Mouse (Mus musculus): Measurements from ENCODE around the gene Hs1bp3.
A peak's percentile ranks its signal among the peaks of the same experiment; 100 is the strongest.

The Hs1bp3 gene

DNA sequence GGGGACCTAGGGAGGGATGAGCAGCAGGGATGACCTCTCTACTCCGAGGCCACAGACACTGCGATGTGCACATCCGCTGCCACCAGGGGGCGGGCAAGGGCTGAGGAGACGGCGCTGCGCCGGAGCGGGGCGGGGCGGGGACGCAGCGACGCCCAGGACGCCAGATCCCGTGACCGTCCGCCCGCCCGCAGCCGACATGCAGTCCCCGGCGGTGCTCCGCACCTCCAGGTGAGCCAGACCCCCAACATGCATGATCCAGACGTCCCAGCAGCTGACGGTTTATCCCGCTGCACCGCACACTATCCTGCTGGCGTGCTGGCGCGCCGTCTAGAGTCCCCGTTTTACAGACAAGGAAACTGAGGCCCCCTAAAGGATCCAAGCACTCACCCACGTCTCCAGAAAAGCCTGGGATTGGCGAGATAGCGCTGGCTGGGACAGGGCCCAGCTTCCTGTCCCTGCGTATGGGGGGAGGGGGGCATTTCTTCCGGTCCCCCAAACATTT is at the start of gene Hs1bp3:
Gene Hs1bp3, plus strand, starts transcription at position 163 of the 502 bp plus-strand sequence.
- peak; percentile 91 for DNase-seq

DNA sequence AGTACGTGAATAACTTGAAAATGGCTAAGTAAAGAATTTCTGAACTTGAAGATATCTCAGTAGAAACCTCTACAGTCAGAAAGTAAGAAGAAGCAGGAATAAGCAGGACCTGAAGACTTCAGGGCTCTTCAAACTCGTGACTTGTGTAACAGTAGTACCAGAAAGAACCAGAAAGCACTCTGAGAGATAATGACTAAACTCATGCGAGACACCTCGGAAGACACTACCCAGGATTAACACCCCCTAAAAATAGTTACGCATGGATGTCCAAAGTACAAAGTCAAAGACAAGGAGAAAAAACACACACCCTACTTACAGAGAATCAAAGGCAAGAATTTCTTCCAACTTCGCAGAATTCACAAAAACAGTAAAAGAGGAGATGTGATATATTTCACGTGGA is 46.9 kb upstream of the Hs1bp3 start:
- no peak for DNase-seq

DNA sequence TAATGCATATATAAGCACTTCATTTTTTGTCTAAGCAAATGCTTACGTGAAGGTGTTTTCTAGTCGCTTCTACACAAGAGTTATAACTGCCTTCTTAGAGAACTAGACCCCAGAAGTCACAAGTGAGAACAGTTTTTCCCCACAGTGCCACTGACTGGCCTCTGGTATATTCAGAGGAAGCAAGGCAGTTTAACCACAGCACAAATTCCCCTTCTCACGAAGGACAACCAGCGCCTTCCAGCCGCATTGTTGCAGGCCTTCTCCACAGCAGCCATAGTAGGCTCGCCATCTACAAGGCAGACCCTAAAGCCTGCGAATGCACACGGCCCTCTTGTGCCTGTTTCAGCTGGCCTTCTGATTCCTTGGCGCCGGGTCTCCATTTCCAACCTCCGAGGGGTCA is 43.6 kb upstream of the Hs1bp3 start:
- no peak for DNase-seq

DNA sequence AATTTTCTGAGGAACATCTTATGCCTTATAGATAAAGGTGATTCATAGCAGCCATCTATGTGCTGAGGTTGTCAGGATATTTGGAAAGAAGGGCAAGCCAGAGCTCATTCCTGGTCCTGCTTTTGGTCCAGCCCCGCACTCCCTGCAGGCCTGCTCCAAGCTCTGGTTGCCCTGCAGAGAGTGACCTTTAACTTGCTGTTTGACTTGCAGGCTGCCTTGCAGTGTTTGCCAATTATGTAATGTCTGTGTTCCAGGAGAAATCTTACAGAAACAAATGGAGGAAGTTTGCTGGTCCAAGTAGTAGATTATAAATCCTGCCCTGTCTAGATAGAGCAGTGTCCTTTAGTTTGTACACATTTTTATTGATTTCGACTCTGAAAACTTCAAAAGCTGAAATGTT is 41.8 kb upstream of the Hs1bp3 start:
- no peak for DNase-seq

DNA sequence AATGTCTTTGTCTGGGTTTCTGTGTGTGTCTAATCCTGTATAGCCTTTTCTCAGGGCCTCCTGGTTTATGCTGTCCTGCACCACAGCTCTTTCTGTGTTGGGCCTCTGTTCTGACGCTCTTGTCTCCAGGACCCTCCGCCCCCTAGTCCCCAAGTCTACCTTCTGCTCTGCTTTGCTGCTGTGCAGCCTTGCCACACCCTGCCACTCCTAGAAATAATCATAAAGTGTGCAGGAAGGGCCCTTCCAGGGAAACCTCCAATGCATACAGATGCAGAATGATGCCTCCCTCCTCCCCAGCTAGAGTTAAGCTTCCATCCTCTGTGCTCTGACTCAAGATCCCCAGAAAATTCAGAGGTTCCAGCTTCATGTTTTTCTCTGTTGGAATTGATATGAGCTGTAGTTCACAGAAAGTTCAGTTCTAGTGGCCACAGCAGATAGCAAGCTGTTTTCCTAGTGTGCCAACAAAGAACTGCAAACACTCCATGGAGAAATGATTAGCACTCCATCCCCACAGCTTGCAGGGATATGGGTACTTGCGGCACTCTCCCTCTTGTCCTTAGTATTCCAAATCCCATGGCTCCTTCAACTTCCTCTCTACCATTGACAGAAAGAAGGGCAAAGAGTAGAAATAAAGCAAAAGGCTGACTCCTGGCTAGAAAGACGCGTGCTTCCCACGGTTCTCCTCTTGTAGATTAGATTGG is 39.6 kb upstream of the Hs1bp3 start:
- DNase-seq = no peak

DNA sequence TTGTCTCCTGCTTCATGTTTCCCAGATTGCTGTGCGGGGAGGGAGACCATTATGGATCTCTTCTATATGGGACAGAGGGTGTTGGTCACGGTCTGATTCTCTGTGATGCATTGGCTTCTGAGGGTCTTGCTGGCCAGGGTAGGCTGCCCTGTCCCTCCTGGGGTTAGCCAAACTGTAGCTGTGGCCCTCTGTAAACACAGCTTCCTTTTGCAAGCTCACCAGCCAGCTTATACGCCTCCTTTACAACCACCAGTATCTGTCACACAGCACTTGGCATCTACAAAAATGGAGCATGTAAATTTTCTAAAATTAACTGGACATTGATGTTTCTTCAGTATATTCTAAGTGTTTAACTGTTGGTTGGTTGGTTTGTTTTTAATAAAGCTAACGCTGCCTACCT is 37.8 kb upstream of the Hs1bp3 start:
- DNase-seq = no peak

DNA sequence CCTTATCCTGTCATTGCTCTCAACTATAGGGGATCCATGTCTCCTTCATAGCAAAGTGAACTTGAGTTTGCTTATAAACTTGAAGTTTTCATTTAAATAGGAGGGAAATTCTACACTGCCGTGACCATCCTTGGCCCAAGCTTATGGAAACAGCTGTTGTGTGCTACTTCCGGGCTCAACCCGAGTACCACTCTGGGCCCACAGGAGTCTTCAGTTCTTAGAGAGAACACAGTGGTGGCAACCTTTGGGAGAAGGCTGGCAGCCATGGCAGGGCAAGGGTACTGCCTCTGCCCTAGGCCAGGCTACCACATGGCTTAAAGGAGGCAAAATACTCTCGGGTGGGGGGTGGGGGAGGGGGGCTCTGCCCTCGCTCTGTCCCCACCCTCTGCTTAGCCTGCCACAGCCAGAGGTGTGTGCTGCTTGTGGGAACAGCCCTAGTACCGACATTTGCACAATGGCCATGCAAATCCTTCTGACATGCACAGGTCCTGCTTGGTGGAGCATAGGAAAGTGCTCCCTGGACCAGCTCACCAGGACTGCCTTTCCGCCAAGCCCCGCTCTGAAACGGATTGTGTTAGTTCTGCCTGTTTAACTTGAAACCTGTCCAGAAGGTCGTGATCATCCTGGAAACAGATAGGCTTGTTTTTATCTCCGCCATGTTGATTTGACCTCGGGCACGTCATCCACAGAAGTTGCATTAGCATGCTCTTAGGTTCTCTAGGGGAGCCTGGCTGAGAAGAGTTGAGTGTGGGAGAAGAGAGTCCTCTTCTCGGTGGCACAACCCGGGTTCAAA is 31.8 kb upstream of the Hs1bp3 start:
- DNase-seq = no peak

DNA sequence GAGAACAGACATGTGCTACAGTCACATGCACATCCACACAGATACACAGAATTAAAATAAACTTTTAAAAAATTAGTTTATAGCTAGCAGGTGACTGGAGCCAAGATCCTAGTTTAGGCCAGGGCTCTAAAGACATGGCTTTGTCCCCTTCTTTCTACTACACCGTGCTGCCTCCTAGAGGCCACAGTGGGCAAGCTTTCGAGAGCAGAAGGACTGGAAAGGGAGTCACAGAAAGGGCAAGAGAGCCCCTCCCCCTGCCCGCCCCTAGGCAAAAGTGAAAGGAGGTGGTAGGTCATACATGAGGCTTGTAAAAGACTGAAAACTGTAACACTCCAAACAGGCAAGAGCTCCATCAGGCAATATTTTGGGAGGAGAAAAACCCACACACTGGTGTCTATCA is 25.3 kb upstream of the Hs1bp3 start:
- peak; percentile 32 for DNase-seq

DNA sequence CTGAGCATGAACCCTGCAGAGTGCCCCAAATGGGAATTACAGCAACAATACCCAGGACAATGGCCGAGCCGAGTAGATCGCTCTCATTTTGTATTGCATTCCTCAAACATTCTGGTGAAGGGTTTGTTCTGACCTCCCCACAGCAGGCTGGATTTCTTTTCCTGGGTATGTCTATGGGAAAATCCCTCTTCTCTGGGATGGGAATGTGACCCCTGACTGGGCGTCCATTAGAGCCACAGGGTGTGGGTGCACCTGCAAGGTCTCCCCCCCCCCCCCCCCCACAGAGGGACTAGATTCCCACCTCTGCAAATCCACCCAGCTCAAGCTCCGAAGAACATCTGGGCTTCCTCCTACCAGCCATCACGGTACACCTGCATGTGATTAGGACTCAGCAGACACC is 24.1 kb upstream of the Hs1bp3 start:
- DNase-seq = no peak

DNA sequence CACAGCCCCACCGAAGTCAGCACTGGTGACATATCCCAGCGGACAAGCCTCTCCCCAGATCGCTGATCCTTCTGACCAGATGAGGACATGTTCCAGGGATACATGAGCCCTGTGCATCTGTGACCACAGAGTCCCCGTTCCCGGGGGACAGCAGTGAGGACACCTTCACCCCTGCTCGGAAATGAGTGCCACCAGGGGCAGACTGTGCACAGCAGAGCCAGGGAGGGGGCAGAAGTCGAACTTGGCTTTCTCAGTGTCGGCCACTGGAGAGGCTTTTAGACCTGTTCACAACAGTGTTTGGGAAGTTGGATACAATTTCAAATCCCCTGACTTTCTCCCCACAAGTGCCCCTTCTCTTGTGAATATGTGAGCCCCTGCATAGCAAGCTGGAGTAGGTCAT is 23.7 kb upstream of the Hs1bp3 start:
- DNase-seq = no peak

DNA sequence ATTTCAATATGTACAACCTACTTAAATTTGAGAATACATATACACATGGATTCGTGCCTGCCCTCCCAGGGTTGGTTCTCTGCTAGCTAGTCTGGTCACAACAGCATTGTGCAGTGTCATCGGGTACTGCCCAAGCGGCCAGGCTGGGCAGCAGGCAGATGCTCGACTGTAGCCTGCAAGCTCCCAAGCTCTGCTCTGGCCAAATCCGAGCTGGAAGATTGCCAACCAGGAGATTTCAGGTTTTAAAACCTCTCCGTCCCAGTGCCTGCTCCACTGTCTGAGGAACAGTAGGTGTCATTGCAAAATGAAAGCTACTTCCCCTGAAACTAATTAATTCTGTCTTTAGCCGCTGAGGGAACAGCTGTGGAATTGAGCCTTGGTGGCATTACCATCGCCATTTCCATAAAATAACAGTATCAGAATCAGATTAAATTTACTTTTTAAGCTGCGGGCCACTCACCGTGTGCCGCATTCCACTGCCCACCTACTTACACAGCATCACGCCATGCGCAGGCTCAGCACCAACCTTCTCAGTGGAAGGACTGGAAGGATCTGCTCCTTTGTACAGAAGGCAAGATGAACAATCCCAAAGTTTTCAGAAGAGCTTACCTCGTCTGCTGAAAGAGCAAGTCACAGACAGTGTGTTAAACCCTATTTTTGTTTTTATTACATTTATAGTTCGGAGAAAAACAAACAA is 21.9 kb upstream of the Hs1bp3 start:
- no peak for DNase-seq

DNA sequence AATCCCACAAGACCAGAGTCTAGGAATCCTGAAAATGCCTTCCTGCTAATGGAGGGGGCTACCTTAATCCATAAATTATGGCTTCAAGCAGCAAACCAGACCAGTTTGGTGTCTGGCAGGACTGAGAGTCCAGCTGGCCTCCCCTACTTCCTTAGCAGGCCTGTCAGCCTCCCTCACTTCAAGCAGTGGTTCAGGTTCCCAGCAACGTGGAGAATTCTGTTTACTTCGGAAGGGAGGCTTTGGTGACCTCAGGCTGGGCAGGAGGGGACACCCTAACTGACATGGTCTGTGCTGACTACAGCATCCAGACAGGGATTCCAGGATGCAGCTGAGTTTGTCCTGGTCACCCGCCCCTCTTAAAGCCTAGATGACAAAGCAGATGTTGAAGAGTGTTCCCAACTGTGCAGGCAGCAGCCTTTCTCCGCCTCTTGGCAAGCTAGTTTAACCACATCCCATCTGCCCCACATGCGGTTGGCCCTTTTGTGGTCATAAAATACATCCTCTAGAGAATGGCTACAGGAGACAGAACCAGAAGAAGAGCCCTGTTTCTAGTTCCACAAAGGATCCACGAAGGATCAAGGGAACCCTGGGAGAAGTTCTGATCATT is 17.8 kb upstream of the Hs1bp3 start:
- DNase-seq = peak; percentile 54

DNA sequence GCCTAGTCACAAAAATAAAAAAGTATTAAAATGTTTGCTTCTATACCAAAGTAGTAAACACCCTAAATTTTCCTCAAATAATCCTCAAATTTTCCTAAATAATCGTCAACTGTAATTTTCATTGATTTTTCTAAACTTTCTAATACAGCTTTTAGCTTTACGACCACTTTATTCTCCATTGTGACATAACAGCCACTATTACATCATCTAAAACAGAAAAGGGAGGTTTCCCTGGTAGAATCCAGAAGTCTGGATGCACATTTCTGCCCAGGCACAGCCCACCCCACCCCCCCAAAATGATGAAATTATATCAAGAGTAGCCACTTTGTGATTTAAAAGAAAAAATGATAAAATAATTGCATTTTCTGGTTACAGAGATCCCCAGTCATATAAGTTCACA is 17.1 kb upstream of the Hs1bp3 start:
- no peak for DNase-seq

DNA sequence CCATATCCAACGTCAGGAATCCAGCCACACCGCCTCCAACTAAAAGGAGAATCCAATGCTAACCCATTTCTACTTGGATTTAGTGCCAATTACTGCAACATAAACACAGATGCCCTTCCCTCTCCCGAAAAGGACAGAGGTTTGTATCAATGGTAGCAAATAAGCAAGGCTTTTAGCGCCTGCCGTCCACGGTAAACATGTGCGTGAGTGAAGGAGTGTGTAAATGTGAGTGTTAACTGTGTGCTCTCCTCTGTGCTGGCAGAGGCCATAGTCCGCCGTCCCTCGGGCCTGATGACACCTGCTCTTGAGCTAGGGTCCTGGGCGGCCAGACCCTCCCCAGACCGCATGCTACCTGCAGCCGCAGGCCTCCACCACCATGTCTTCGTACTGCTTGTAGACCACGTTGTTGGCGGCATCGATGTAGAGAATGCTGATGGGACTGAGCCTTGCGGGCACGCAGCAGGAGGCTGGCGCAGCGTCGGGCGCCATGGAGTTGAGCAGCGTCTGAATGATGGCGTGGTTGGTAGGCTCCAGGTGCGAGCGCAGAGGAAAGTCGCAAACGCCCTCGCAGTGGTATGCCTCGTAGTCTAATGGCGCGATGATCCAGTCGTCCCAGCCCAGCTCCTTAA is 15.5 kb upstream of the Hs1bp3 start:
- DNase-seq = no peak

DNA sequence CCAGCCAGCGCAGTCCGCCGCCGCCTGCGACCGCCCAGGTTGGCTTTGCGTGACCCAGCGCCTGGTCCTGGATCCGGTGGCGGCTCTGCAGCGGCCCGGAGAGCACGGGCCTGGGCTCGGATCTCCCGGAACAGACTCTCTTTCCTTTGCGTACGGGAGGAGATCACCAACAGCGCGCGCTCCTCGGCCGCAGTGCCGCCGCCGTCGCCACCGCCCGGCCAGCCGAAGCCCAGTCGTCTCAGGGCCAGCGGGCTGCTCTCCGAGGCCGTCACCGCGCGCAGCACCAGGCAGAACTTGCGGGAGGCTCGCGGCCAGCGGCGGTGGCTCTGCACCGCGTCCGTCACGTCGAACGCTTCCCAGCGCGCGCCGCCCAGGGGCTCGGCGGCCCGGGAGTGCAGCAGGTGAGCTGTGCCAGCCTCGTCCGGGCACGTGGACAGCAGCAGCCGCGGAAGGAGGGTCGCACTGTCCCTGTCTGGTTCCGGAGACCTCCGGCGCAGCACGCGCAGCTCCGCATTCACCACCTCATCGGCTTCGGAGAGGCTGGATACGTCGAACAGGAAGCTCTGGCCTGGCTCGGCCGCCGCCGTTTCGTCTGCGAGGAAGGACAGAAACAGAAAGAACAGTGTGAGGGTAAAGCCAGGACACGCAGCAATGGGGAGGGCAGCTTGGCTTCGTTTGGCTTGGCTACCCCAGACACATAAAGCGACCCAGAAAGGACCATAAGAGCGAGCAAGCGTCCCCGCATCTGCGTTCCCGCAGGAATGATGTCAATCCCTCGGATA is 14.7 kb upstream of the Hs1bp3 start:
- no peak for DNase-seq

DNA sequence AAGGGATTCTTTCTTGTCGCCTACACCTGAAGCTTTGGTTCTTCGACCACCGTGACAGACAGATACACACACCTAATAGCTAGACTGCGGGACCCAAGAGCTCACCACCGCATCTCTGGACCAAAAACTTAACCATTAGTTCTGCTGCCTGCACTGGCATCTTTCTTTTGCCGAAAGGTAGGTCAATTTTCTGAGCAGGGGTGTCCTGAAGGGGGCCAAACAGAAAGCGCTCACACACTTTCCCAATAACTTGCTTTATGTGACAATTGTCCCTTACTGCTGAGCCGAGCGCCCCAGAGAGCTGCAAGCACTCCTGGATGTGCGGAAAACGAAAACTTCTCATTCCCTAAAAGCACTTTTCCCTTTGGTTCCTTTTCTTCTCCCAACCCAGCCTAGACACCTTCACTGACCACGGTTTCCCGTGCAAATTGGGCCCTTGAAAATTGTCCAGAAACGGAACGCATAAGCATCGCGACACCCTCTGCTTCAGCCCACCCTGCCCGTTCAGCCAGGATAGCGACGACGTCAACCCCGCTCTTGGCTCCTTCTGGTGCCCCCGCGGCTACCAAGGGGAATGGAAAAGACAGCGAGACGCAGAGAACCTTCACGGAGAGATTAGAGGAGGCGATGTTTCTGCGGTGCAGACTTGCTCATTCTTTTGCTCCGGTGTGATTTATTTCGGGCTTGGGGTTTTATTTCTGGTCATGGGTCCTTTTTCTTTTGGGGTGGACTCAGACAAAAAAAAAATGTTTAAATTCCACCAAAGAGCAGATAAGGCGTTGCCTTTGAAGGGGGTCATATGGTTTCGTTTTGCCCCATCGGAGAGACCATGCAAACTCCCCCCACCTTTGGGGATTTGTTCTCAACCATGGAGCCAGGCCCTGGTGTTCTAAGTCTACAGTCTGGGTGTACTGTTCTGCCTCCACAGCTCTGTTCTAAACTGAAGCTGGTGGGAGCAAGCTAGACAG is 13.8 kb upstream of the Hs1bp3 start:
- DNase-seq = no peak

DNA sequence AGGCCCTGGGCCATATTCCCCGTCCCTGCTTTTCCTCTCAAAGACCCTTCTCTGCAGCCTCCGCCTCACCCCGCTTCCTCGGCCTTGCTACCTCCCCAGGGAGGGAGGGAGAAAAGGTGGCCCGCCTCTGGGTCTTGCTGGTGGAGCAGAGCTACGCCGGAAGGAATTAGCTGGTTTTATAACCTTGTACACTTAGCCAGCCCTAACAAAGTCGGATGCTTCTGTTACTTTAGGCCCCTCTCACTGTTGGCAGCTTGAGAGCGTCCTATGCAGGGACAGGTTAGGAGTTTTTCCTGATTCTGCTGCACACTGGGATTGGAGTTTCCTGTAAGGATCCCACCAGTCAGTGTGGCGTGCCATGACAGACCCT is 13.1 kb upstream of the Hs1bp3 start:
- DNase-seq = no peak

DNA sequence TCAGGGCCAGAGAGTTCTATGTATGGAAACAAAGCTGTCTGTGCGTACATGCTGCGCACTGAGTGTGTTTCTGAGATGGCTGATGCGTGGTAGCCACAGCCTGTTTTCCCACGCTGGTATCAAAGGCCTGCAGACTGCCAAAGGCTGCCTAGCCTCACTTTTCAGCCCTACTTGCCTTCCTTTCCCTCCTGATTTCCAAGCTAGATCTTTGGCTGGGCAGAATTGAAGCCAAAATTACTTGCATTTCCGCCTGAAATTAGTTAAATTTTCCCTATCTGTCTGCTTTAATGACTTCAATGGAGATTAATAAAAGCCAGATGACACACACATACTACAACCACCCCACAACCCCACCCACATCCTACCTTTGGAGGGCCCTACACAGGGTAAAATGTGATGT is 12.7 kb upstream of the Hs1bp3 start:
- DNase-seq = no peak

DNA sequence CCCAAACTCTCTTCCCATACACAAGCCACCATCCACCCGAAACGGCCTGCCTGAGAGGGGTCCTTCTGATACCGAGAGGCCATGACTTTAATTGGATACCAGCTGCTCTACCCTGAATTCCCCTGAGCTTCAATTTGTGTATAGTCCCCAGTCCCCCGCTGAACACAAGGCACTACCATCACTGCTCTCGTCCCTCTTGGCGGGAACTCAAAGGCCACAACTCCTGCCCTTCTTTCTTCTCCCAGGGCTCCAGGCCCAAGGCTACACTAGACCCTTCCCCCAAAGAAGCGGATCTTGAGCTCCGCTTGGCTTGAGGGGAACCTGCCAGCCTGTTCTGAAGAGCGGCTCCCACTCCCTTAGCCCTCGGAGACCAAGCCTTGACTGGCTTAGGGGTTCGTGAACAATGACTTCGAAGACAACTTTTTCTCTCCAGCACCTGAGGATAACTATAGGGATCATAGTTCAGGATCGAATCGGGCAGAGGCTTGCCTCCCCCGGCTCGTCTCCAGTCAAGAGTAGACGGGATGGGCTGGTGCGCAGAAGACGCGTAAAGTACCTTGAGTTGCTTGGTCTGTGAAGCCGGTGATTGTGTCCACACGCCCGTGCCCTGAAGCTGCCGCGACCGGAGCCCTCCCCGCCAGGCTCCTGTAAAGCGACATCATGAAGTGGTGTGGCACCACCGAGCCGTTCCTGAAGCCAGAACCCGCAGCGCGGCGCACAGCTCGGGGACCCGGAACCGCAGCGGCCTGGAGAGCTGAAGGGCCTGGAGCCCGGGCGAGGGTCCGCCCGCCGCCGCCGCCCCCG is 12.0 kb upstream of the Hs1bp3 start:
- no peak for DNase-seq

DNA sequence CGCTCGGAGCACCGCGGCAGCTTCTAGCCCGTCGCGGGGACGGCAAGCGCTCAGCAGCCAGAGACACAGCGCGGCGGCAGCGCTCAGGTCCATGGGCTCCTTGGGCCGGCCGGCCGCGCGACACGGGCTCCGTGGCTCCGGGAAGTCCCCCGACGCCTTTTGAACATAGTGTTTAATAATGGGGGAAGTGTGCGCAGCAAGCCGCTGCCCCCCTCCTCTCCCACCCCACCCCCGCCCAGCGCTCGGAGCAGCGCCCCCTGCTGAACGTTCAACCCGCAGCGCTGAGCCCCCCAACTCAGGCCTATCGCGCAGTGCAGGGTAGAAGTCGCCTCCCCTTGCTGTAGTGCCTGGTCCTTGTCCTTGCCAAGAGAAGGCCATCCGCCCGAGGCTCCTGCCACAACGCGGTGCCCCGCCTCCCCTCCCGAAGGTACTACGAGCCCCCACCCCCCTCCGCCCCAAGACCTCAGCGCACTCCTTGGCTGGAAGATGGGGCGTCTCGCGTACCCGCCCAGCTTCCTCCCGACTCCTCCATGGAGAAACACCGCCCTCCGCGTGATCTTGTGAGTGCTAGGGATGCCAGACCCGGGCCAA is 11.3 kb upstream of the Hs1bp3 start, which contains the start of gene Gdf7:
Gene Gdf7, minus strand, starts transcription at position 114 of the 591 bp plus-strand sequence.
- no peak for DNase-seq
